In genomic region chr17:23725477-23725876, GRCm38 (mm10) we compare ENCODE assay signal across 8 mouse cellular contexts. TPM values are rescaled to one million over a fixed set of nuclear protein-coding genes. Genes with fewer than 3 reads are reported as not detected.
A peak's percentile ranks its signal among the peaks of the same experiment; 100 is the strongest.
DNase-seq lines count a peak whose midpoint lies in the region; ATAC-seq lines count a peak whose summit lies in the region.
"Had no signal": no experiment of that assay in that cellular context is flagged by ENCODE, and none has a peak within 500 bp of the region (broad histone marks: within the 10 kb centered on the region; RNA-seq: fewer than 3 reads in every experiment).

No protein-coding gene starts in this region.

- peaks cover 20% of the 10 kb centered on the region for H3K27me3 ChIP-seq in megakaryocyte, embryonic 14.5 days (replicated peaks)
- no peaks in the 10 kb centered on the region for H3K27me3 ChIP-seq in embryonic facial prominence, embryonic 15.5 days
- 0 out of 2 replicates have a peak, but pooled peaks cover 2% of the 10 kb centered on the region for H3K27me3 ChIP-seq in limb, embryonic 15.5 days

- H3K4me1 ChIP-seq in megakaryocyte, embryonic 14.5 days, result peaks cover 27% of the 10 kb centered on the region
- H3K4me1 ChIP-seq in embryonic facial prominence, embryonic 15.5 days, result peaks cover 13% of the 10 kb centered on the region; the same call in 1 of the 2 replicates
- peaks cover 16% of the 10 kb centered on the region for H3K4me1 ChIP-seq in limb, embryonic 15.5 days

- DNase-seq in ovary, postnatal 10 days (ENCODE audit: low spot score), result no peak
- no peak for DNase-seq in gastrocnemius, adult 8-10 months (ENCODE audit: low spot score in 2 of 2)
- no peak for DNase-seq in spleen, postnatal 36 days (ENCODE audit: low spot score in 2 of 2)

- 62% methylated on average over 4 of the region's 4 CpGs for WGBS in embryonic facial prominence, embryonic 15.5 days
- 56% methylated on average over 4 of the region's 4 CpGs for WGBS in limb, embryonic 15.5 days

- H3K36me3 ChIP-seq in megakaryocyte, embryonic 14.5 days (replicated peaks; ENCODE audit: low read length), result no peaks in the 10 kb centered on the region
- H3K36me3 ChIP-seq in embryonic facial prominence, embryonic 15.5 days, result no peaks in the 10 kb centered on the region
- H3K36me3 ChIP-seq in limb, embryonic 15.5 days, result no peaks in the 10 kb centered on the region

- no peaks in the 10 kb centered on the region for H3K9me3 ChIP-seq in megakaryocyte, embryonic 14.5 days
- H3K9me3 ChIP-seq in embryonic facial prominence, embryonic 15.5 days (replicated peaks), result no peaks in the 10 kb centered on the region
- H3K9me3 ChIP-seq in limb, embryonic 15.5 days, result no peaks in the 10 kb centered on the region

- peak overlapping the region; percentile 82 for H3K4me2 ChIP-seq in embryonic facial prominence, embryonic 15.5 days (replicated peaks)
- H3K4me2 ChIP-seq in limb, embryonic 15.5 days, result peak overlapping the region; percentile 87

- H3K4me3 ChIP-seq in megakaryocyte, embryonic 14.5 days (replicated peaks), result peak overlapping the region; percentile 94
- peak overlapping the region; percentile 95 for H3K4me3 ChIP-seq in embryonic facial prominence, embryonic 15.5 days (replicated peaks)
- H3K4me3 ChIP-seq in limb, embryonic 15.5 days, result peak overlapping the region; percentile 89

- peak overlapping the region; percentile 71 for H3K27ac ChIP-seq in embryonic facial prominence, embryonic 15.5 days (replicated peaks)
- H3K27ac ChIP-seq in limb, embryonic 15.5 days, result peak overlapping the region; percentile 79

- no peak for ATAC-seq in megakaryocyte, adult 5-6 weeks (ENCODE audit: poor library complexity, severe bottlenecking)
- no peak for ATAC-seq in embryonic facial prominence, embryonic 15.5 days (ENCODE audit: insufficient number of reproducible peaks, low FRiP score, low TSS enrichment, low read depth)
- no peak for ATAC-seq in limb, embryonic 15.5 days (ENCODE audit: insufficient number of reproducible peaks, low FRiP score, low TSS enrichment, low read depth)

- H3K9ac ChIP-seq in embryonic facial prominence, embryonic 15.5 days, result peak overlapping the region; percentile 55
- H3K9ac ChIP-seq in limb, embryonic 15.5 days, result no peak overlapping the region; the same call in 1 of the 2 replicates

RNA-seq across cellular contexts. Expression of gene Pkmyt1, which starts 0.7 kb away (rescaled TPM):
- 43.9 and 71.2 TPM in 2 replicates for polyA plus RNA-seq in megakaryocyte, embryonic 14.5 days (2012; ENCODE audit: insufficient read depth, low replicate concordance)
- total RNA-seq in megakaryocyte, adult 5-6 weeks (2015), result 31.1 and 32.2 TPM in 2 replicates
- total RNA-seq in megakaryocyte, adult 5-6 weeks (2017), result 15.9 and 16.6 TPM in 2 replicates
- polyA plus RNA-seq in embryonic facial prominence, embryonic 15.5 days (2015; fragmentation: Nextera tagmentation; extraction: Ambion mirVana), result 49.6 and 55.8 TPM in 2 replicates
- polyA plus RNA-seq in limb, embryonic 15.5 days (2015; fragmentation: Nextera tagmentation; extraction: Ambion mirVana), result 45.6 and 49.5 TPM in 2 replicates
- under 1 TPM; 0.17 to 0.65 (median 0.40) TPM for total RNA-seq in gastrocnemius, adult 8-10 months (2022)

RNA-seq across cellular contexts. Expression of gene 1520401A03Rik, which starts 2.9 kb away (rescaled TPM):
- 0.22 TPM in 1 of 2 replicates, not detected in the other for polyA plus RNA-seq in megakaryocyte, embryonic 14.5 days (2012; ENCODE audit: insufficient read depth, low replicate concordance)
- total RNA-seq in megakaryocyte, adult 5-6 weeks (2015), result not detected in 2 replicates
- total RNA-seq in megakaryocyte, adult 5-6 weeks (2017), result not detected in 2 replicates
- polyA plus RNA-seq in embryonic facial prominence, embryonic 15.5 days (2015; fragmentation: Nextera tagmentation; extraction: Ambion mirVana), result 1.0 and 1.1 TPM in 2 replicates
- polyA plus RNA-seq in limb, embryonic 15.5 days (2015; fragmentation: Nextera tagmentation; extraction: Ambion mirVana), result 2.2 and 2.9 TPM in 2 replicates
- not detected for total RNA-seq in gastrocnemius, adult 8-10 months (2022)
- total RNA-seq: neutrophil, adult 5-6 weeks had no signal

RNA-seq across cellular contexts. Expression of gene Paqr4, which starts 15.2 kb away (rescaled TPM):
- 1.7 TPM in 1 of 2 replicates, not detected in the other for polyA plus RNA-seq in megakaryocyte, embryonic 14.5 days (2012; ENCODE audit: insufficient read depth, low replicate concordance)
- 3.3 and 4.1 TPM in 2 replicates for total RNA-seq in megakaryocyte, adult 5-6 weeks (2015)
- 7.6 and 10.1 TPM in 2 replicates for total RNA-seq in megakaryocyte, adult 5-6 weeks (2017)
- polyA plus RNA-seq in embryonic facial prominence, embryonic 15.5 days (2015; fragmentation: Nextera tagmentation; extraction: Ambion mirVana), result 20.9 and 27.2 TPM in 2 replicates
- 17.6 and 20.4 TPM in 2 replicates for polyA plus RNA-seq in limb, embryonic 15.5 days (2015; fragmentation: Nextera tagmentation; extraction: Ambion mirVana)
- total RNA-seq in gastrocnemius, adult 8-10 months (2022), result 1 to 10 TPM; 1.5 to 2.5 (median 1.9) TPM

RNA-seq across cellular contexts. Expression of gene Kremen2, which starts 20.2 kb away (rescaled TPM):
- not detected in 2 replicates for polyA plus RNA-seq in megakaryocyte, embryonic 14.5 days (2012; ENCODE audit: insufficient read depth, low replicate concordance)
- total RNA-seq in megakaryocyte, adult 5-6 weeks (2015), result not detected in 2 replicates
- not detected in 2 replicates for total RNA-seq in megakaryocyte, adult 5-6 weeks (2017)
- polyA plus RNA-seq in embryonic facial prominence, embryonic 15.5 days (2015; fragmentation: Nextera tagmentation; extraction: Ambion mirVana), result 36.8 and 38.2 TPM in 2 replicates
- polyA plus RNA-seq in limb, embryonic 15.5 days (2015; fragmentation: Nextera tagmentation; extraction: Ambion mirVana), result 50.2 and 50.5 TPM in 2 replicates
- not detected for total RNA-seq in gastrocnemius, adult 8-10 months (2022)

RNA-seq across cellular contexts. Expression of gene Cldn9, which starts 41.7 kb away (rescaled TPM):
- polyA plus RNA-seq in megakaryocyte, embryonic 14.5 days (2012; ENCODE audit: insufficient read depth, low replicate concordance), result not detected in 2 replicates
- total RNA-seq in megakaryocyte, adult 5-6 weeks (2015), result not detected in 2 replicates
- not detected in 2 replicates for total RNA-seq in megakaryocyte, adult 5-6 weeks (2017)
- polyA plus RNA-seq in embryonic facial prominence, embryonic 15.5 days (2015; fragmentation: Nextera tagmentation; extraction: Ambion mirVana), result 13.8 and 18.3 TPM in 2 replicates
- polyA plus RNA-seq in limb, embryonic 15.5 days (2015; fragmentation: Nextera tagmentation; extraction: Ambion mirVana), result 5.1 and 5.8 TPM in 2 replicates
- under 1 TPM in 1 of 4 experiments, not detected in 3; 0.36 TPM for total RNA-seq in gastrocnemius, adult 8-10 months (2022)
- total RNA-seq: neutrophil, adult 5-6 weeks had no signal
